In genomic region chr4:133042651-133043635, GRCm38 (mm10) we compare ENCODE assay signal across 8 mouse cellular contexts. TPM values are rescaled to one million over a fixed set of nuclear protein-coding genes. Genes with fewer than 3 reads are reported as not detected.
DNase-seq lines count a peak whose midpoint lies in the region; ATAC-seq and TF ChIP-seq lines count a peak whose summit lies in the region.

No protein-coding gene starts in this region.

- peak overlapping the region; percentile 92 for H3K4me3 ChIP-seq in E14TG2a.4 (replicated peaks; ENCODE audit: low read length)
- H3K4me3 ChIP-seq in hindbrain, embryonic 11.5 days (ENCODE audit: low read depth, low read length): peak overlapping the region; percentile 4; the same call in 1 of the 2 replicates
- peak overlapping the region; percentile 19 for H3K4me3 ChIP-seq in liver, embryonic 11.5 days (ENCODE audit: low read depth, low read length)

- H3K4me1 ChIP-seq in E14TG2a.4 (replicated peaks; ENCODE audit: low read depth, low read length): peaks cover 75% of the 10 kb centered on the region
- H3K4me1 ChIP-seq in hindbrain, embryonic 11.5 days (replicated peaks; ENCODE audit: control insufficient read depth, insufficient read depth, low read length): peaks cover 76% of the 10 kb centered on the region
- peaks cover 94% of the 10 kb centered on the region for H3K4me1 ChIP-seq in liver, embryonic 11.5 days (replicated peaks; ENCODE audit: control insufficient read depth, insufficient read depth, low read length)

- H3K9me3 ChIP-seq in E14TG2a.4 (ENCODE audit: low read length): no peaks in the 10 kb centered on the region
- no peaks in the 10 kb centered on the region for H3K9me3 ChIP-seq in hindbrain, embryonic 11.5 days (ENCODE audit: control insufficient read depth, low read length)
- H3K9me3 ChIP-seq in liver, embryonic 11.5 days (ENCODE audit: control insufficient read depth, low read length): no peaks in the 10 kb centered on the region

- peak; percentile 56 for DNase-seq in gastrocnemius, adult 18-20 months (ENCODE audit: low spot score)
- DNase-seq in gastrocnemius, postnatal 36 days: no peak
- peak; percentile 62 for DNase-seq in embryo, embryonic 11.5 days (ENCODE audit: low read depth, low spot score)
- peak; percentile 75 for DNase-seq in hindbrain, embryonic 11.5 days (ENCODE audit: low spot score)
- peak; percentile 73 for DNase-seq in liver, embryonic 11.5 days (ENCODE audit: low spot score)
- DNase-seq in retina, embryonic 14.5 days (ENCODE audit: low spot score): peak; percentile 82
- DNase-seq in thymus, postnatal 4 days: no peak

- H3K27ac ChIP-seq in hindbrain, embryonic 11.5 days (ENCODE audit: low read depth, low read length): peak overlapping the region; percentile 86
- peak overlapping the region; percentile 86 for H3K27ac ChIP-seq in liver, embryonic 11.5 days (ENCODE audit: low read depth, low read length)

- peak overlapping the region; percentile 42 for H3K4me2 ChIP-seq in hindbrain, embryonic 11.5 days (replicated peaks; ENCODE audit: low read depth, low read length)
- H3K4me2 ChIP-seq in liver, embryonic 11.5 days: peak overlapping the region; percentile 60

- H3K27me3 ChIP-seq in E14TG2a.4 (ENCODE audit: insufficient read depth, low read length): no peaks in the 10 kb centered on the region
- H3K27me3 ChIP-seq in hindbrain, embryonic 11.5 days (ENCODE audit: control insufficient read depth, insufficient read depth, low read length): peaks cover 12% of the 10 kb centered on the region
- H3K27me3 ChIP-seq in liver, embryonic 11.5 days (replicated peaks; ENCODE audit: control insufficient read depth, insufficient read depth, low read length): peaks cover 21% of the 10 kb centered on the region

- peak; percentile 47 for ATAC-seq in hindbrain, embryonic 11.5 days (ENCODE audit: low FRiP score)
- peak; percentile 29 for ATAC-seq in liver, embryonic 11.5 days (replicated peaks; ENCODE audit: low FRiP score)

- intact Hi-C loops in gastrocnemius, postnatal 36 days (cut with DNase I): no loop called here

- H3K36me3 ChIP-seq in E14TG2a.4 (ENCODE audit: insufficient read depth, low read length): peaks cover 66% of the 10 kb centered on the region
- no peaks in the 10 kb centered on the region for H3K36me3 ChIP-seq in hindbrain, embryonic 11.5 days (ENCODE audit: control insufficient read depth, insufficient read depth, low read length)
- H3K36me3 ChIP-seq in liver, embryonic 11.5 days (ENCODE audit: control insufficient read depth, insufficient read depth, low read length): no peaks in the 10 kb centered on the region

- no peak for TF ChIP-seq CTCF in E14TG2a.4 (conservative IDR thresholded peaks at IDR 0.05; ENCODE audit: low read length)

- 2% methylated on average over 28 of the region's 28 CpGs for WGBS in hindbrain, embryonic 11.5 days
- WGBS in liver, embryonic 11.5 days: 26% methylated on average over 28 of the region's 28 CpGs

- H3K9ac ChIP-seq in hindbrain, embryonic 11.5 days (ENCODE audit: low read depth, low read length): peak overlapping the region; percentile 50
- H3K9ac ChIP-seq in liver, embryonic 11.5 days (ENCODE audit: low read depth, low read length): 0 out of 2 replicates have a peak overlapping the region, but pooled peaks have one; percentile 14

RNA-seq across cellular contexts. Expression of gene Ahdc1, which starts 31.9 kb away (rescaled TPM):
- total RNA-seq in gastrocnemius, adult 18-20 months (2021): 10 to 100 TPM; 40.6 to 41.6 TPM
- total RNA-seq in gastrocnemius, postnatal 36 days (2021): 10 to 100 TPM; 27.4 to 31.7 TPM
- polyA plus RNA-seq in hindbrain, embryonic 11.5 days (2014; fragmentation: Nextera tagmentation; extraction: Ambion mirVana): 6.8 and 9.0 TPM in 2 replicates
- polyA plus RNA-seq in liver, embryonic 11.5 days (2014; fragmentation: Nextera tagmentation; extraction: Ambion mirVana): 5.1 and 6.1 TPM in 2 replicates

Comparison
In these comparisons a context has a peak if more than half of its experiments do, and no peak if none do; other contexts are left out.
1. DNase-seq: peak in gastrocnemius, adult 18-20 months (single experiment), embryo, embryonic 11.5 days (single experiment), hindbrain, embryonic 11.5 days (single experiment), liver, embryonic 11.5 days (single experiment) and retina, embryonic 14.5 days (single experiment); none in gastrocnemius, postnatal 36 days (0 of 2) and thymus, postnatal 4 days (single experiment).
2. H3K4me3 ChIP-seq: peak in every context shown above with its lines; median percentile 92 in E14TG2a.4; 19 in liver, embryonic 11.5 days; 4 in hindbrain, embryonic 11.5 days.